Mouse (Mus musculus): ENCODE results near the gene Ovol1. TPM values are rescaled to one million over a fixed set of nuclear protein-coding genes. Genes with fewer than 3 reads are reported as not detected.

Ovol1 gene
- polyA plus RNA-seq, 1 experiment from 2014 or later, result not detected

GRCm38 (mm10) chr19:5515840-5516777 is 44.3 kb downstream of the Ovol1 start:
- H3K9ac ChIP-seq (ENCODE audit: low read length), result no peak overlapping the region
- no peaks in the 10 kb centered on the region for H3K9me3 ChIP-seq (ENCODE audit: control insufficient read depth, low read length)
- H3K27me3 ChIP-seq (ENCODE audit: control insufficient read depth, insufficient read depth, low read length), result no peaks in the 10 kb centered on the region
- no peak for ATAC-seq (ENCODE audit: insufficient number of reproducible peaks, insufficient read depth, low FRiP score, low read depth)
- no peaks in the 10 kb centered on the region for H3K36me3 ChIP-seq (ENCODE audit: control insufficient read depth, insufficient read depth, low read length)
- peaks cover 7 to 8% of the 10 kb centered on the region in 2 experiments for H3K4me1 ChIP-seq (ENCODE audit: control insufficient read depth in 2 of 2, insufficient read depth in 2 of 2, low read length in 2 of 2)
- H3K27ac ChIP-seq (replicated peaks in 1 of 2; ENCODE audit: control insufficient read depth in 1 of 2, insufficient read depth in 1 of 2, low read depth in 2 of 2, low read length in 2 of 2), result no peak overlapping the region
- H3K4me3 ChIP-seq (ENCODE audit: control insufficient read depth in 1 of 2, insufficient read depth in 1 of 2, low read depth in 1 of 2, low read length in 2 of 2), result no peak overlapping the region
- WGBS, result 88% methylated on average over 7 of the region's 7 CpGs
- no peak overlapping the region for H3K4me2 ChIP-seq (ENCODE audit: low read length)

- no peaks in the 10 kb centered on the region for H3K36me3 ChIP-seq (ENCODE audit: control insufficient read depth, insufficient read depth, low read length)
- H3K4me3 ChIP-seq (ENCODE audit: control insufficient read depth in 1 of 2, insufficient read depth in 1 of 2, low read depth in 1 of 2, low read length in 2 of 2), result no peak overlapping the region
- no peak overlapping the region for H3K27ac ChIP-seq (replicated peaks in 1 of 2; ENCODE audit: control insufficient read depth in 1 of 2, insufficient read depth in 1 of 2, low read depth in 2 of 2, low read length in 2 of 2)
- no peak overlapping the region for H3K9ac ChIP-seq (ENCODE audit: low read length)
- peaks cover 14 to 16% of the 10 kb centered on the region in 2 experiments for H3K4me1 ChIP-seq (ENCODE audit: control insufficient read depth in 2 of 2, insufficient read depth in 2 of 2, low read length in 2 of 2)
- 86% methylated on average over 3 of the region's 3 CpGs for WGBS
- ATAC-seq (ENCODE audit: insufficient number of reproducible peaks, insufficient read depth, low FRiP score, low read depth), result no peak
- H3K4me2 ChIP-seq (ENCODE audit: low read length), result no peak overlapping the region
- no peaks in the 10 kb centered on the region for H3K27me3 ChIP-seq (ENCODE audit: control insufficient read depth, insufficient read depth, low read length)
- H3K9me3 ChIP-seq (ENCODE audit: control insufficient read depth, low read length), result no peaks in the 10 kb centered on the region
These were observed 47.5 kb downstream of the Ovol1 start for GRCm38 (mm10) chr19:5513005-5513349.

- Histone ChIP-seq H3K4me2 (ENCODE audit: low read length) (peak overlapping the region; percentile 91), H3K36me3 (ENCODE audit: control insufficient read depth, insufficient read depth, low read length) (no peaks in the 10 kb centered on the region), H3K9ac (ENCODE audit: low read length) (no peak overlapping the region), H3K4me3 (ENCODE audit: control insufficient read depth in 1 of 2, insufficient read depth in 1 of 2, low read depth in 1 of 2, low read length in 2 of 2) (no peak overlapping the region), H3K4me1 (ENCODE audit: control insufficient read depth in 2 of 2, insufficient read depth in 2 of 2, low read length in 2 of 2) (peaks cover 14 to 16% of the 10 kb centered on the region in 2 experiments), H3K27ac (replicated peaks in 1 of 2; ENCODE audit: control insufficient read depth in 1 of 2, insufficient read depth in 1 of 2, low read depth in 2 of 2, low read length in 2 of 2) (no peak overlapping the region; a peak in 1 of 4 replicates), H3K9me3 (ENCODE audit: control insufficient read depth, low read length) (no peaks in the 10 kb centered on the region), H3K27me3 (ENCODE audit: control insufficient read depth, insufficient read depth, low read length) (no peaks in the 10 kb centered on the region)
- 70% methylated on average over 12 of the region's 12 CpGs for WGBS
- ATAC-seq (ENCODE audit: insufficient number of reproducible peaks, insufficient read depth, low FRiP score, low read depth), result no peak
These were observed 48.1 kb downstream of the Ovol1 start for GRCm38 (mm10) chr19:5512091-5513004.

GRCm38 (mm10) chr19:5511074-5511632 is 49.3 kb downstream of the Ovol1 start:
- Histone ChIP-seq H3K4me3 (ENCODE audit: control insufficient read depth in 1 of 2, insufficient read depth in 1 of 2, low read depth in 1 of 2, low read length in 2 of 2) (peak overlapping the region; percentile 54 to 58), H3K4me2 (ENCODE audit: low read length) (peak overlapping the region; percentile 91), H3K27ac (replicated peaks in 1 of 2; ENCODE audit: control insufficient read depth in 1 of 2, insufficient read depth in 1 of 2, low read depth in 2 of 2, low read length in 2 of 2) (peak overlapping the region; percentile 25 to 60; a peak in 3 of 4 replicates), H3K36me3 (ENCODE audit: control insufficient read depth, insufficient read depth, low read length) (no peaks in the 10 kb centered on the region), H3K9ac (ENCODE audit: low read length) (peak overlapping the region; percentile 76), H3K27me3 (ENCODE audit: control insufficient read depth, insufficient read depth, low read length) (no peaks in the 10 kb centered on the region), H3K4me1 (ENCODE audit: control insufficient read depth in 2 of 2, insufficient read depth in 2 of 2, low read length in 2 of 2) (peaks cover 14 to 16% of the 10 kb centered on the region in 2 experiments), H3K9me3 (ENCODE audit: control insufficient read depth, low read length) (no peaks in the 10 kb centered on the region)
- WGBS, result 50% methylated on average over 15 of the region's 15 CpGs
- ATAC-seq (ENCODE audit: insufficient number of reproducible peaks, insufficient read depth, low FRiP score, low read depth), result no peak

- H3K27me3 ChIP-seq (ENCODE audit: control insufficient read depth, insufficient read depth, low read length), result no peaks in the 10 kb centered on the region
- peak within 1 kb of the TSS; percentile 52 to 64 for H3K27ac ChIP-seq (replicated peaks in 1 of 2; ENCODE audit: control insufficient read depth in 1 of 2, insufficient read depth in 1 of 2, low read depth in 2 of 2, low read length in 2 of 2)
- WGBS, result 2% methylated on average over 47 of the region's 47 CpGs
- no peaks in the 10 kb centered on the region for H3K9me3 ChIP-seq (ENCODE audit: control insufficient read depth, low read length)
- H3K4me2 ChIP-seq (ENCODE audit: low read length), result peak within 1 kb of the TSS; percentile 91
- H3K4me3 ChIP-seq (ENCODE audit: control insufficient read depth in 1 of 2, insufficient read depth in 1 of 2, low read depth in 1 of 2, low read length in 2 of 2), result peak within 1 kb of the TSS; percentile 54 to 58
- peak within 1 kb of the TSS; percentile 76 for H3K9ac ChIP-seq (ENCODE audit: low read length)
- H3K36me3 ChIP-seq (ENCODE audit: control insufficient read depth, insufficient read depth, low read length), result no peaks in the 10 kb centered on the region
- peaks cover 14 to 16% of the 10 kb centered on the region in 2 experiments for H3K4me1 ChIP-seq (ENCODE audit: control insufficient read depth in 2 of 2, insufficient read depth in 2 of 2, low read length in 2 of 2)
- peak; percentile 100 for ATAC-seq (ENCODE audit: insufficient number of reproducible peaks, insufficient read depth, low FRiP score, low read depth)
These were observed 50.1 kb downstream of the Ovol1 start, which contains the start of gene Snx32 for GRCm38 (mm10) chr19:5510031-5511026. Gene Snx32 (minus strand): TSS chr19:5510538.

GRCm38 (mm10) chr19:5503687-5504086 is 56.8 kb downstream of the Ovol1 start, which contains the start of gene 1700020D05Rik:
Gene 1700020D05Rik (minus strand): TSS chr19:5503787.
- Histone ChIP-seq H3K36me3 (ENCODE audit: control insufficient read depth, insufficient read depth, low read length) (peaks cover 12% of the 10 kb centered on the region; the same call in 1 of the 2 replicates), H3K9me3 (ENCODE audit: control insufficient read depth, low read length) (no peaks in the 10 kb centered on the region), H3K27me3 (ENCODE audit: control insufficient read depth, insufficient read depth, low read length) (no peaks in the 10 kb centered on the region), H3K4me2 (ENCODE audit: low read length) (no peak within 1 kb of the TSS), H3K9ac (ENCODE audit: low read length) (no peak within 1 kb of the TSS), H3K27ac (replicated peaks in 1 of 2; ENCODE audit: control insufficient read depth in 1 of 2, insufficient read depth in 1 of 2, low read depth in 2 of 2, low read length in 2 of 2) (no peak within 1 kb of the TSS), H3K4me1 (ENCODE audit: control insufficient read depth in 2 of 2, insufficient read depth in 2 of 2, low read length in 2 of 2) (no peaks in the 10 kb centered on the region), H3K4me3 (ENCODE audit: control insufficient read depth in 1 of 2, insufficient read depth in 1 of 2, low read depth in 1 of 2, low read length in 2 of 2) (no peak within 1 kb of the TSS)
- WGBS, result 54% methylated on average over 17 of the region's 17 CpGs
- no peak for ATAC-seq (ENCODE audit: insufficient number of reproducible peaks, insufficient read depth, low FRiP score, low read depth)

All from heart, embryonic 14.5 days (tissue).